Mouse (Mus musculus): ENCODE measurements around the gene Spg20.

Spg20 gene

DNA sequence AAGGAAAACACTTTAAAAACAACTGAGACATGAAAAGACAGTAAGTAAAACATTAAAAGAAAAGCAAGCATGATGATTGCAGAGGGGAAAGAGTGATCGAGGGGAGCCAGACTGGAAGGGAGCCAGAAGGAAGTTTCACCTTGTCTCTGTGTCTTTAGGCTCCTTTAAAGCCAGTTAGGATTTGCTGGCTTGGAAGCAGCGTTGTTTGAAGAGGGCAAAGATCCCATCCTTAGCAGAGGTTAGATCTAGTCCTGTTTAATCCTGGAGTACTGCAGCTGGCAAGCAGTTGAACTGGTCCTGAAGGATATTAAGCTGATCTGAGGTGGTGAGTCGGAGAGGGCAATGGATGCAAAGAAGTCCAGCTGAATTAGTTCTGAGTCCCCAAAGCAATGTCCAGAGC is 23.1 kb upstream of the Spg20 start:
- ChIA-PET POLR2A (interaction anchor here in 1 of 4 experiments (1.3 kb wide), 1 partner anchor 9 kb away, joined by 3 read pairs; no protein-coding TSS in a partner anchor), CTCF (interaction anchor here in 2 of 4 experiments (0.6 to 1.1 kb wide), 3 partner anchors 63 to 191 kb away, joined by 3 read pairs; no protein-coding TSS in a partner anchor)

DNA sequence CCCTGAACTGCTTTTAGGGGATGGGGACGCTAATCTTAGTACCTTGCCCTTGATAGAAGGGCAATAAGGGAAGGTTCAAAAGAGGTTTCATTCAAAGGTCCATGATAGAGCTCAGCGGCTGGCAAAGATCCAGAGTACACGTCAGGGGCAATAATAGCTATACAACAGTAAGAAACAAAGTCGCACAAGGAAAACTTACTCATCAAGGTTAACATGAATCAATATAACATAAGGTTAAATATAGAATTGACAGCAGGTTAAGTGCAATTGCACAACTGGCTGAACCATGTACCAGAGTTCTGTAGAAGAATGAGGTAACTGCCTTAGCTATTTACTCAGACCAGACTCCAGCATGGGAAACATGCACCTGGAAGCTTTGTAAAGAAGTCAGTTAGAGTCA is 22.6 kb upstream of the Spg20 start:
- ChIA-PET CTCF (interaction anchor here in 1 of 4 experiments (0.6 kb wide), 1 partner anchor 191 kb away, joined by 3 read pairs; no protein-coding TSS in a partner anchor), POLR2A (interaction anchor here in 1 of 4 experiments (1.3 kb wide), 1 partner anchor 9 kb away, joined by 3 read pairs; no protein-coding TSS in a partner anchor)

DNA sequence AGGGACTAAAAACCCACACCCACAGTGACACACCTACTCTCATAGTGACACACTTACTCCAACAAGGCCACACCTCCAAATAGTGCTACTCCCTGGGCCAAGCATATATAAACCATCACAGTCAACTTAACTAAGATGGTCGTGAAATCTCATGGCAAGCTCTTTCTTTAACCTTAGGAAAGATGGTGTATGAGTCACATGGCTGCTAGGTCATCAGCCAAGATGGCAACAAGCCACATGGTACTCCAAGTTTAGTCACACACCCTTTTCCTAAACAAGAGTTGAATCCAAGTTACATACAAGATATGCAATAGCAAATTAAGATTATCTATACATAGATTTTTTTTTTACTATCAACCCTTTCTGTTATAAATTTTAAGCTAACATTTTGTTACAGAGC is 18.7 kb upstream of the Spg20 start:
- ChIA-PET CTCF (interaction anchor here in 1 of 4 experiments (1.2 kb wide), 1 partner anchor 285 kb away, joined by 3 read pairs; no protein-coding TSS in a partner anchor), POLR2A (no interaction called here)

- POLR2A ChIA-PET: no interaction called here
- CTCF ChIA-PET: interaction anchor here in 2 of 4 experiments (0.9 to 1.8 kb wide), 5 partner anchors 9 to 350 kb away, joined by 3 to 5 read pairs (median 3); partner anchors contain the start of gene Spg20 (in 1 of the 2)
Measured at GRCm38 (mm10) chr3:55095968-55096654, 15.8 kb upstream of the Spg20 start.

DNA sequence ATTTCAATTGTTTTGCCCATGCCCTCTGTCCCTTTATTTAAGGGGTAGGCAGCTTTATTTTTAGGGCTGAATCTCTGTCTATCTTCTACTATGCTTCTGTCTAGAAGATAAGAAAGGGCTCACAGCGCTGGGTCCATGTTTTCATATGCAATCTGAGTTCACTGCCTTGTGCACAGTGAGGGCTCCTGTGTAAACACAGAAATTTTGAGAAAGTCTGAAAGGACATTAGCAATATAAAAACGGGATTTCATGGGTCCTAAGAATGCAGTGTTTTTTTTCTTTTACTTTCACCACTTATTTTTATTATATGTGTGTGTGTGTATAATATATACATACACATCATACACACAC is 15.3 kb upstream of the Spg20 start:
- CTCF ChIA-PET: interaction anchor here in 2 of 4 experiments (0.9 to 1.8 kb wide), 4 partner anchors 10 to 351 kb away, joined by 3 to 5 read pairs (median 4); partner anchors contain the start of gene Spg20 (in 1 of the 2)
- POLR2A ChIA-PET: interaction anchor here in 1 of 4 experiments (1.2 kb wide), 1 partner anchor 19 kb away, joined by 3 read pairs; no protein-coding TSS in a partner anchor

- CTCF ChIA-PET: interaction anchor here in 2 of 4 experiments (1.8 kb wide), 2 partner anchors 10 to 17 kb away, joined by 4 to 5 read pairs; no protein-coding TSS in a partner anchor
Measured at GRCm38 (mm10) chr3:55097186-55097585, 14.7 kb upstream of the Spg20 start.

GRCm38 (mm10) chr3:55098014-55098413 is 13.9 kb upstream of the Spg20 start:
- CTCF ChIA-PET: interaction anchor here in 2 of 4 experiments (0.7 to 1.1 kb wide), 2 partner anchors 139 to 256 kb away, joined by 3 to 6 read pairs; no protein-coding TSS in a partner anchor

More at GRCm38 (mm10) chr3:55097186-55097585, 14.7 kb upstream of the Spg20 start:
- POLR2A ChIA-PET: interaction anchor here in 1 of 4 experiments (1.2 kb wide), 1 partner anchor 19 kb away, joined by 3 read pairs; no protein-coding TSS in a partner anchor

GRCm38 (mm10) chr3:55098990-55099389 is 12.9 kb upstream of the Spg20 start:
- POLR2A ChIA-PET: interaction anchor here in 1 of 4 experiments (1.6 kb wide), 1 partner anchor 13 kb away, joined by 5 read pairs; the partner anchor contains the start of gene Spg20
- CTCF ChIA-PET: interaction anchor here in 1 of 4 experiments (0.5 to 0.6 kb wide), 2 partner anchors 16 to 164 kb away, joined by 4 to 8 read pairs; no protein-coding TSS in a partner anchor

More at GRCm38 (mm10) chr3:55098014-55098413, 13.9 kb upstream of the Spg20 start:
- POLR2A ChIA-PET: interaction anchor here in 3 of 4 experiments (0.6 to 1.6 kb wide), 3 partner anchors 9 to 21 kb away, joined by 3 to 5 read pairs (median 3); partner anchors contain the start of gene Spg20 (in 1 of the 3)

DNA sequence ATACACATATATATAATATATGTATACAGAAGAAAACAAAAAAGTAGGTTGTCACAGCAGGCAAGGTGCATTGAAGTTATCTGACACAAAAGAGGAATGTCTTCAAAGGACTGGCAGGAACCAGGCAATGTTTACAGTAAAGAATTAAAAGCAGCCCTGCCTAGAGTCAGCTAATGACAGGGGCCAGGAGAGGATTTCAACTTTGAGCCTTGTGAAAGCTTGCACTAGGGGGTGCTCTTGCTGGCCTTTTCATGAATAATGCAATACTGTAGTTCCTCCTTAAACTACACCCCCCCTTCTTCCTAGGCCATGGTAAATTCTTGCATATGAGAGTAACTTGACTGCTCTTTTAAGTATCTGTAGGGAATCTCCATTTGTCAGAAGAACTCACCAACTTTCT is 10.8 kb upstream of the Spg20 start:
- POLR2A ChIA-PET: no interaction called here
- CTCF ChIA-PET: no interaction called here

DNA sequence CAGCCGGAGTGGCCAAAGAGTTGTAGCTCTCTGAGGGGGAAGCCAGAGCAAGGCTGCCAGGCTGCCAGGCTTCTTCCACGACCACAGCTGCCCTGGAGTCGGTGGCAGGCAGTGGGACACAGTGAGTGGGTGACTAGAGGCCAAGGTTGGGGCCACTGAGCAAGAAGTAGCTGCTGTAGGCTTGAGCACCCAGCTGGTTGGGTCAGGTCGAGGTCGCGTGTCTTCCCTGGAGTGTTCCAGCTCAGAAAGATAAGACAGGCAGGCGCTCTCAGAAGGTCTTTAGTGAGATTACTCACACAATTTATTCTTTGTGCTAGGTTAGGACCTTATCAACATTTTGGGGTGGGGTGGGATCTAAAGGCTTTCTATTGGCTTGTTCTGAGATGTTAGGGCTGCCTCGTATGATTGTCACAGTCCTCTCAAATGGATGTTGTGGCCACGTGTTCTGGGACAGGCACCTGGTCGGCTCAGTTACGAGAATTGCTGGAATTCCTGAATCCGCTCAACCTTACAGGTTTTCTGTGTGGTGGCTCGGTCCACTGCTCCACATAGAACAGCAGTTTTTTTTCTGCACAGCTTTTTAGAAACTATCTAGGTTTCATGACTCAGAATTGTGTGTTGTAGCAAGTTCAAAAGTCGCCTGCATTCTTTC is 6.4 kb upstream of the Spg20 start:
- ChIA-PET POLR2A (interaction anchor here in 2 of 4 experiments (0.6 to 1.0 kb wide), 2 partner anchors 78 to 234 kb away, joined by 3 to 4 read pairs; no protein-coding TSS in a partner anchor), CTCF (interaction anchor here in 1 of 4 experiments (0.8 kb wide), 1 partner anchor 26 kb away, joined by 3 read pairs; no protein-coding TSS in a partner anchor)

DNA sequence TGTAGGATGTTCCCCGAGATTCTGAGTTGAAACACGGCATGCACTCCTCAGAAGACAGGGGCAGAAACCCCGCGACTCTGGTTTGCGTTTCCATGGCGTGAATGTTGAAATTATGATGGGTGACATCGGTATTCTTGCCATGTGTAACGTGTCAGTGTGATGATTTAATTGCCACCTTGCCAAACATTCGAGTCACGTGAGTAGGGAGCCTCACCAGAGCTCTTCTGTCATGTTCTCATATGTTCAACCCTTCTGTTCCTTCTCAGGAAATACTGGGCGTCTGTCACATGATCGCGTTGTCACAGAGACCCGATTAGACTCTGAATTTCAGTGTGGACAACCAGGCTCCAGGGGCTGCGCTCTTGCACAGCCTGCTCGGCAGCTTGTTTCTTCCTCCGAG is 5.9 kb upstream of the Spg20 start:
- POLR2A ChIA-PET: interaction anchor here in 1 of 4 experiments (0.6 kb wide), 1 partner anchor 235 kb away, joined by 4 read pairs; no protein-coding TSS in a partner anchor
- CTCF ChIA-PET: no interaction called here

GRCm38 (mm10) chr3:55109097-55109496 is 2.8 kb upstream of the Spg20 start:
- ChIA-PET POLR2A (no interaction called here), CTCF (no interaction called here)

DNA sequence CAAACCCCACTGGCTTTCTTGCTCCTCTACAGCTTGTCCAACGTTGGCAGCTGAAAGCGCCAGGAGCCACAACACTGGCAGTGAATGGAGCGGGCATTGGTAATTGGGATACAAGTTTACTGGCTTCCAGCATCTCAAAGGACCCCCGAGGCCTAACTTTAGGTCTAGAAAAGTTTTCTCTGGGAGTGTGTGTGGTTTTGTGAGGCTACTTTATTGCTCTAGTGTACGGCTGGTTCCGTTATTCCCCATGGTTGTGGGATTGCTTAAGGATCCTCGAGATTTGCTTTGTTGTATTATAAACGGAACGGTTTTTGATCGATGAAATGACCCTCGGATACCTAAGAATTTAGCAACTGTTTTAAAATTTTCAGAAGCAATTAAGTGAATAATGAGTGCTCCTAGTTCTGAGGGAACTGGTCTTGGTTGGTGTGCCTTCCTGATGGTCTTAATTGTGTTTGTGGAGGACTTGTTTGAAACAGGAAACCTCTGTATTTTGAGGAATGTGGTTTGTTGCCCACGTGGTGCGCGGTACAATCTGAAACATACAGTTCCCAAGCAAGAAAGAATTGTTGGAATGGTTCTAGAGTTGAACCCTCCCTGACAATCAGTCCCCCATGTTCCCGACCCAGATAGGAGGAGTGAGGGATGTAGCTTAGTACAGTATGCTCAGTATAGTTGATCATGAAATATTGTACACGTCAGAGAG is 955 bp downstream of the Spg20 start:
- CTCF ChIA-PET: interaction anchor here in 1 of 4 experiments (0.8 to 2.1 kb wide), 6 partner anchors 10 to 301 kb away, joined by 3 to 8 read pairs (median 4); no protein-coding TSS in a partner anchor
- POLR2A ChIA-PET: interaction anchor here in 2 of 4 experiments (0.7 to 1.9 kb wide), 6 partner anchors 9 to 420 kb away, joined by 3 to 5 read pairs (median 3); partner anchors contain the start of gene Supt20 (in 1 of the 2)

GRCm38 (mm10) chr3:55114313-55115065 is 2.6 kb downstream of the Spg20 start:
- ChIA-PET POLR2A (no interaction called here), CTCF (no interaction called here)

- ChIA-PET CTCF (interaction anchor here in 1 of 4 experiments (0.7 kb wide), 1 partner anchor 17 kb away, joined by 3 read pairs; no protein-coding TSS in a partner anchor), POLR2A (interaction anchor here in 2 of 4 experiments (0.7 to 1.1 kb wide), 3 partner anchors 12 to 21 kb away, joined by 3 read pairs; no protein-coding TSS in a partner anchor)
Measured at GRCm38 (mm10) chr3:55115071-55115470, 3.2 kb downstream of the Spg20 start.

GRCm38 (mm10) chr3:55115989-55116388 is 4.1 kb downstream of the Spg20 start:
- CTCF ChIA-PET: interaction anchor here in 1 of 4 experiments (0.6 to 0.7 kb wide), 2 partner anchors 12 to 16 kb away, joined by 3 to 4 read pairs; no protein-coding TSS in a partner anchor
- POLR2A ChIA-PET: interaction anchor here in 1 of 4 experiments (1.0 to 1.7 kb wide), 3 partner anchors 13 to 19 kb away, joined by 3 to 4 read pairs (median 3); no protein-coding TSS in a partner anchor

DNA sequence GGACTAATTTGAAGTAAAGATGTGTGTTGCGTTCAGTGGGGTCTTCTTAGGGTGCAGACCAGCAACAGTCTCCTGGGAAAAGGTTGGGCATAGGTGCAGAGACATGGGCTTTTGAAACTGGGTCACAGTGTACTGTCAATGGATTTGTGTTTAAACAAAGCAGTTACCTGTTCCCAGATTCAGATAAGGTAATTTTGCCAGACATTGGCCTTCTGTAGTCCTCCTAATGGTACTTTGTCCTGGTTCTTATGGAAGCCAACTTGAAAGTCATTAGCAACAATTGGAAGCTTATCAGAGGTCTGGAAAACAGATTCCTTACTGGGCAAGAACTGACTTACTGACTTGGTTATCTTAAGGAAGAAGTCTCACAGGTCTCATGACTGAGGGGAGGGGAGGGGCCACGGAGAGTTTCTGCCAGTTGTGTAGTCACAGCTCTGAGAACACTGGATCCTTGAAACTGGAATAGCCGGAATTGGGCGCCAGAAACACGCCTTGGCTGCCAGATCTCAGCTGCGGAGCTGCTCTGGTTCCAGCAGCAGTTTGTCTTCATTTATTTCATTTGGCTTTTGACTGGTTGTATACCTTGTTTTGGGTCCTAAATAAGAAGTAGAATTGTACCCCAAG is 7.5 kb downstream of the Spg20 start:
- CTCF ChIA-PET: no interaction called here
- POLR2A ChIA-PET: no interaction called here

All from embryonic stem cell, embryonic (primary cell).